Mouse (Mus musculus) WW6 (cell line): Measurements from ENCODE around the gene Pde4c.

ENCODE experiments used
- DNase-seq: peaks from one replicate; pipeline ENCODE4 v3.0.0-alpha.2; 2013; ENCODE audit warnings: low read depth, low spot score

The Pde4c gene

DNA sequence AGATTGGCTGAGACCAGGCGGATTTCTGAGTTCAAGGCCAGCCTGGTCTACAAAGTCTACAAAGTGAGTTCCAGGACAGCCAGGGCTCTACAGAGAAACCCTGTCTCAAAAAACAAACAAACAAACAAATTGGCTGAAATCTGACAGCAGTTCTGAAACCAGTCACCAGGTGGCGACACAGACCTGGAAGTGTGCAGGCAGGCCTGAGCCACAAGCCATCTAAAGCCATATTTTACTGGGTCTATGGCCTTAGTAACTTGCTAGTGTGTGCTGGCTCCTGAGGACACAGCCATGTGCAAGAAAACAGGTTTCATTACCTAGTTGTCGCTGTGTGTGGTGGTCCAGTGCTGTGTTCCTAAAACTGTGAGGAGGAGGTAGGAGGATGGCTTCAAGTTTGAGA is 2.8 kb upstream of the Pde4c start:
- DNase-seq: no peak

DNA sequence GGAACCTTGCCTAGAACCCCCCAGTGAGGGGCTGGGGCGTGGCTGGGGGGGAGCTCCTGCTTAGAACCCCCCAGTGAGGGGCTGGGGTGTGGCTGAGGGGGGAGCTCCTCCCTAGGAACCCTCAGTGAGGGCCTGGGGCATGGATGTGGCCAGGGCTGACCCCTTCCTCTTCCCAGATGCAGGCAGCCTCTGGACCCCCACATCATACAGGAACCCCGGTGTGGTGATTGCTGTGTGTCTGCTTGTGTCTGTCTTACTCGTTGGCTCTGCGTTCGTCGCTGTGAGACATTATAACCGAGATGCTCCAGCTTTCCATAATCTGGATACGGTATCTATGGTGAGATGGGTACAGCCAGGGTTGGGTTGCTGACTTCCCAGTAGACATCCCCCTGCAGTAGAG is 1.9 kb upstream of the Pde4c start:
- DNase-seq: no peak

DNA sequence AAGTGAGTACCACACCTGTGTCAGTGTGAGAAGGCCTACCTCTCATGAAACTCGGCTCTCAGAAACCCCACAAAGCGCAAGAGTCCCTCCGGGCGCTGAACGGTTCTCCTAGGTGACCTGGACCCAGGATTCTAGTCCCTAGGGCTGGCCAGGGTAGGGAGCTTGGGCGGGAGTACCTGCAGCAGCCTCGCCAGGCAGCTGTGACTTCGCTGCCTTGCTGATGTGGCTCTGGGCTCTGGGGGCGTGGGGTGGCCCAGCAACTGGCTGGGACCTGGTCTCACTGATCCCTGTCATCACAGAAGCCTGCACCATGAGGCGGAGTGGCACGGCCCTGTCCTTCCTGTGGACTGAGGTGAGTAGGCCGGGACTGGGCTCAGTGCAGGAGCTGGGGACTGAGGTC is 696 bp downstream of the Pde4c start:
- DNase-seq: no peak

DNA sequence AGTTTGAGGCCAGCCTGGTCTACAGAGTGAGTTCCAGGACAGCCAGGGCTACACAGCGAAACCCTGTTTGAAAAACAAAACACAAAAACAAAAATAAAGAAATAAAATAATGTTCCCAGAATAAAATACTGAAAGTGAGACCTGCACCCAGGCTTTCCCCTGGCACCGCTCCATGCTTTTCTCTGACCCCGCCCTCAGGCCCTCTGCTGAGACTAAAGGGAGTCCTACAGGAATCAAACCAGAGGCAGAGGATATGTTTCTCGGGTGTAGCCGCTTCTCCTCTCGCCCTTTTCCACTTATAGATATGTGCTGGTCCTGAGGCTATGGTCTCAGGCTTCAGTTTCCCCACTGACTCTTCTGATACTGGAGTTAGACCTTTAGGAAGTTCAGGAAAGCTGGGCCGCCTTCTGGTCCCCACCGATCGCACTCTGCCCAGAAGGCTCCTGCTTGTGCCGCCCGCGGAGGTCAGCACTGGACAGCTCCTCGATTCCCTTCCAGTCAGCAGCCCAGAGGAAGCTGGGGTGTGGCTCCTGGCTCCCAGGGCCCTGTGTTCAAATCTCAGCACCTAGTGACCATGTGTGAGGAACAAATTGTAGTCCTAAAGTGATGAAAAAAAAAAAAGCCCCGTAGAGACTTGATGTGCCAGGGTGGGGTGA is 2.4 kb downstream of the Pde4c start:
- no peak for DNase-seq

DNA sequence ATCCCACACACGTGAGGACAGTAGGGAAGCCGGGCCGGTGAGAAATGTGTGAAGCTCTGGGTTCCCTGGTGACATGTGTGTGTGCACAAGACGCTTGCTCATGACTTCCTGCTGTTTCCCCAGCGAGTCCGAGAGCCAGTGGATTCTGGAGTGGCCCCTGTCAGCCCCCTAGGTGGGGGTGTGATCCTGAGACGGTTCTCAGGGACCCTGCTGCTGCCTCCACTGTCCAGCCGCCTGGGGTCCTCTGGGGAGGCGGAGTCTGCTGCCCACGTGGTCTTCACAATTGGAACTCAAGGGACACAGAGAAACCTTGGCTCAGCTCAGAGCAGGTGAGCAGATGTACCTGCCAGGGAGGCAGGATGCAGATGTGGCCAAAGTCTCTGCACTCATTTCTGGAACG is 3.2 kb downstream of the Pde4c start:
- DNase-seq: no peak

DNA sequence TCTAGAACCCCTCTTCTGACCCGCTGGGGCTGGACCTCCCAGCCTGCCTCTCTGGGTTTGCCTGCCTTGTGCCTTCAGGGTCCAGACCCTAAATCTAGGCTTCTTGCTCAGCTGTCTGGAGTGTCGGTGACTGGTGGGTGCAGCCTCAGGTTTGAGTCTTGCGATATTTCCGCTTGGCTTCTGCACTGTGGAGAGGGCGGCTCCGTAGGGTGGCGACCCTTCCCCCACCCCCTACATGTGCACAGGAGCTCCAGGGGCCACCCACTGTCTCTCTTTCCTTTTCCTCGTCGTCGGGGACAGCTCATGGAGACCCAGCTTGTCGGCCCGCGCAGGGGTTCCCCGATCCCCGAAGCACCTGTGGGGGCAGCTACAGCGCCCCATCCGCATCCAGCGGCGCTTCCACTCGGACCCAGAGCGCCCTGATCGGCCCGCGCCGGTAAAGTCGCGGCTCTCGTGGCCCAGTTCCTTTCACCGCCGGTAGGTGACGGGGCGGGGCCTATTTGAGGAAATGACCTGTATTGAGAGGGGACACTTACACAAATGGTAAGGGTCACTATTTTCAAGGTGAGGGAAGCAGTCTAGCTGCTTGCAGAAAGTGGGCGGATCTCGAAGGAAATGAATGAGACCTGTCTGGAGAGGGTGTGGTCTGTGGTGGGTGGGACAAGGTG is 6.4 kb downstream of the Pde4c start:
- DNase-seq: no peak

DNA sequence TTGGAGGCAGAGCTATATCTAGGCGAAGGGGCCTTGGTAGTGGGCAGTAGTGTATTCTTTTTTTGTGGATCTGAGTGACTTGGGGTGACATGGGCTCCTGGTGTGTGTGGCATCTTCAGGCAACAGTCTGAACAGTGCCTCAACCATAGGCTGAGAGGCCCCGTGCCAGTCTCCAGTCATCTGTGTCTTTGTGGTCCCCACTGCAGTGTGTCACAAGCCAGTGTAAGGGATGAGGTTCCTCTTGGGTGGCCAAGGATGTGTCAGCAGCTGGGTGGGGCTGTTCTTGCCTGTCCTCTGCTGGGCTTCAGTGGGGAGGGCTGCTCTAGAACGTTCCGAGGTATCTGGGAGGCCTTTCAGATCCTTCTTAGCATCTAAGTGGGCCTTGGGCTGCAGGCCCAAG is 7.4 kb downstream of the Pde4c start:
- DNase-seq: no peak

DNA sequence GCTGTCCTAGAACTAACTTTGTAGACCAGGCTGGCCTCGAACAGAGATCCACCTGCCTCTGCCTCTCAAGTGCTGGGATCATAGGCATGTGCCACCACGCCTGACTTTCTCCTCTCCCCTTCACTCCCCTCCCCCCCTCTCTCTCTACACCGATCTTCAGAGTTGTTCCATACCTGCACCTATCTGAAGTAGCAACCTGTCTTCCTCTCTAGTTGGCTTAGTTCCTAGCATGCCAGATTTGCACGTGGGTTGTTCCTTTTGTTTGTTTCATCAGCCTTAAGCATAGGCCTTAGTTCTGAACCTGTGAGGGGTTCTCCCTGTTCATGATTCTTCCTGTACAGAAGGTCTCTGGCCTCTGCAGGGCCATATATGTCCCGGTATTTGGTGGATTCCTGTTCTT is 14.2 kb downstream of the Pde4c start:
- no peak for DNase-seq

DNA sequence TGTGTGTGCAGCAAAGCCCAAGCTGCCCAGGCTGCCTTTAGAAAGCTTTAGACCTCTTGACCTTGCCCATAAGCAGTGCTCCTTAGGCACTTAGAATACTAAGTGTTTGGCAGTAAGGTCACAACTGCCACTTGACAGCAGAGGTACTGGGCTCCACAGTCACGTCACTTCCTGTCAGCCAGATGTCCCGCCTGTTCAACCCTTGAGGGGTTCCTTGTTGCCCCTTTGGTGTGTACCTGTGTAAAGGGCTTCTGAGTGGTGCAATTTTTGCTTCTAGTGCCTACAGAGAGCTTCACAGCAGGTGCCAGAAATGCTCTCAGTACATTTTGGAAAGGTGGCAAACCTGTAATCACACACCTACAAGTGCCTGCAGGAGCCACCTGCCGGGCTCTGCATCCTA is 14.7 kb downstream of the Pde4c start:
- no peak for DNase-seq

DNA sequence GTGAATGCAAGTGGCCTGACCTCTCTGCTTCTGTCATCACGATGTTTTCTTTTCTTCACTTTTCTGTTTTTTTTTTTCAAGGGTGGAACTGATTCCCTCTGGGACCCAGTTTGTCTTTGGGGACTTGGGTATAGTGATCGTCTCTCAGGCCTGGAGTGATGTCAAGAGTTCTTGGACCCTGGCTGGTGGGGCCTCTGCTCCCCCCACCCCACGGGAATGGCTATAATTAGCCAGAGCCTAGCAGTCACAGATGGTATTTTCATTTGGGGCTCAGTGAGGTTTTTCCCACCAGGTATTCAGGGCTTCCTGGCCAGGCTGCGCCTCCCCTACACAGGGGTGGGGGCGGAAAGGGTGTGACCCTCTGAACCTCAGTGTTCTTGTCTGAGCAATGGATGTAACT is 18.1 kb downstream of the Pde4c start:
- no peak for DNase-seq

DNA sequence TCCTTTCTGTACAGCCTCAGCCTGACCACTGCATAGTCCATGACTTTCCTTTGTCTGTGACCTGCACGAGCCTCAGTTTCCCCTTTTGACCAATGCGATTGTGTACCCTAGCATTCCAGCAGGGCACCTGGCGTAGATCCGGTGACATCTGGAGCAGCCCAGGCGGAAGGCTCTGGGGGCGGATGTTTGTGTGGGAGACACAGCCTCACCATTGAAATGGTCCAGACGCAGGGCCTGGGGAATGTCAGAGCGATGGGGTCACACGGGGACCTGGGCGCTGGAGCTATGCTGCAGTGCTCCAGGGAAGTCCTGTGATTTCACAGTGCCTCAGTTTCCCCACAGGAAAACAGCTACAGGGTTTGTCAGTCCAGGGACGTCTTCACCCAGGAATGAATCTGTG is 18.7 kb downstream of the Pde4c start:
- no peak for DNase-seq

DNA sequence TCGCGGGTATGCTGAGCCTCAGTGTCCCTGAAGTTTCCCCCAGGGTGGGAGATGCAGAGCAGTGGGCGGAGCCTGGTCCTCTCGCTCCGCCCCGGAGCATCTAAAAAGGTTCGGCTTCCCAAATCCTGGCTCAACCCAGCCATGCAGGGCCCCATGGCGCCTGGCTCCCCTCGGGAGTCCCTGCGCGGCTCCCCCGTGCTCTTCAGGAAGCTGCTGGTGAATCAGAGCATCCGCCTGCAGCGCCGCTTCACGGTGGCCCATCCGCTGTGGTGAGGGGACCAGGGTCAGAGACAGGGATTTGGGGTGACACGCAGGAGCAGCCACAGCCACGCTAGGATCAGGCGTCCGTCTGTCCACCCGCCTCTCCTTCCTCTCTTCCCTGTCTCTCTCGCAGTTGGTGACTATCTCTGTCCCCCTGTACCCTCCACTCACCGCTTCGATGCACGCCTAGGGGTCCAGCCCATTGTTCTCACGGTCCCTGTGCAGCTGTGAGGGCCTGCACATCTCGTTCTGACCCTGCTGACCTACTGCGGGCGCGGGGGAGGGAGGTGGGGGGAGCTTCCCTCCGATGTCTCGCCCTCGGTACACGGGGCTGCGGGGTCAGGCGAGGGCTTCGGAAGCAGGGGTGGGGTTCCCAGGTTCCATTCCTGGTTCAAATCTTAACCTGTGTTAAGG is 19.6 kb downstream of the Pde4c start:
- no peak for DNase-seq

DNA sequence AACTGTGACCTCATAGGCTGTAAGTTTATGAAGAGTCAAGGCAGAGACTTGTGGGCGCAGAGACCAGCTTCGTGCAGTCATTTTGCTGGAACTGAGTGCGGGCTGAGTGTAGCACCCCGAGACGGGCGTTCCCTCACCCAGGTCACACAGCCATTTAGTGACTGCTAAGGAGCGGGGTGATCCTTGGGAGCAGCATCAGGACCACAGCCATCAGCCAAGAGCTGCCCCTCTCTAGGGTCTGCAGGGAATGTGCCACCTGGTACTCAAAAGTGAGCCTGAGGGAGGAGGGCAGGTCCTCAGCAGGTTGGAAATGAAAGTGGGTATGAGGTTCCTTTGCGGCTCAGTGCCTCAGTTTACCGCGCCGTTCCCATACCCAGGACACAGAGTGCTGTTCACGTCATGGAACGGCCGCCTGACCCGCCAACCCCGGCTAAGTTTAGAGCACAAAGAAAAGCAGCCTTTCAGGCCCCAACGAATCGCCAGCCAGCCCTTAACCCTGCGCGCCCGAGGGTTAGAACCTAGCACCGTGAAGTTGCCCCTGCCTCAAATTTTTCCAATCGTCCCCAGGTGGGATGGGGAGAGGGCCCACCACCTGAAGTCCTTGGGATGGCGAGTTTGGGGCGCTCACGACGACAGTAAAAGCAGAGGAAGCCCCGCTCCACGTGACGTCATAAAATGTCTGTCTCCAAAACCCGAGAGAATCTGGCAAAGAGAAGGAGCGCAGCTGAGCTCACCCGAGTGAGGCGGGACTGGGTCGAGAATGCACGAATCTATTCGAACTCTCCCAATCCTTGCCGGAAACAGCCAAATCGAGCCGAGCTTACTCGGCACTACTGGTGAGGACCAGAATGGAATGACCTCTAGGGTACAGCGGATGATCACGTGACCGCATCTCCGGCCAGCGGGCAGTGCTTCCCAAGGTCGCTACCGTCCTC is 20.4 kb downstream of the Pde4c start:
- DNase-seq: no peak

DNA sequence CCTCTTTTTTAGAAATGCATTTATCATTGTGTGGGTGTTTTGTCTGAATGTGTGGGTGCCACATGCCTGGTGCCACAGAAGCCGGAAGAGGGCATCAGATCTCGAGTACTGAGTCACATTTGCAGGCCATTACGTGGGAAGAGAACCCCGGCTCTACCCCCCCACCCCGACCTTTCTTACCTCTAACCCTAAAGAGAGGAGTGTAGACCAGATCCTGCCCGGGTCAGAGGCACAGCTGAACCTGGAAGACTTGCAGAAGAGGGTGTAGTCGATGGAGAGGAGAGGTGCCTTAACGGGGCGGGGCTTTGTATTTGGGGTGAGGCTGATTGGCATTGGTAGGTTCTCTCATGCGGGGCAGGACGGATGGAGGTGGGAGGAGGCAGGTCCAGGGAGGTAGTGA is 21.3 kb downstream of the Pde4c start:
- no peak for DNase-seq

DNA sequence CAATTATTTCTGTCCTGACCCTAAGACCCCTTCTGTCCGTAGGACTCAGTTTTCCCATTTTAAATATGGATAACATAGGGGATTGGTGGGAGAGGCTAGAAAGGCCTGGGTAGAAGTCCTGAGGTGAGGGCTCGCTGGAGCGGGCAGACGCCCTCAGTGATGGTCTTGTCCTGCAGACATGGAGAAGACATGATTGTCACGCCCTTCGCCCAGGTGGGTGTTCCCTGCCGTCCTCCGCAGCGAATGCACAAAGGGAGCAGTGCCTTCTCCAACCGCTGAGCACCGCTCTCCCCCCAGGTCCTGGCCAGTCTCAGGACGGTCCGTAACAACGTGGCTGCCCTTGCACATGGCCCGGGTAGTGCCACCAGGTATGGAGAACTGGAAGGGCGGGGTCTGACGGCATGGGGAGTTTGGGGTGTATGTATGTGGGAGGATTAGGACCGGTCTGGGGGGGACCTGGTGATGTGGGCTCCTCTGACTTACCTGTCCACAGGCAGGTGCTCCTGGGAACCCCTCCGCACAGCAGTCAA is 22.2 kb downstream of the Pde4c start:
- no peak for DNase-seq

DNA sequence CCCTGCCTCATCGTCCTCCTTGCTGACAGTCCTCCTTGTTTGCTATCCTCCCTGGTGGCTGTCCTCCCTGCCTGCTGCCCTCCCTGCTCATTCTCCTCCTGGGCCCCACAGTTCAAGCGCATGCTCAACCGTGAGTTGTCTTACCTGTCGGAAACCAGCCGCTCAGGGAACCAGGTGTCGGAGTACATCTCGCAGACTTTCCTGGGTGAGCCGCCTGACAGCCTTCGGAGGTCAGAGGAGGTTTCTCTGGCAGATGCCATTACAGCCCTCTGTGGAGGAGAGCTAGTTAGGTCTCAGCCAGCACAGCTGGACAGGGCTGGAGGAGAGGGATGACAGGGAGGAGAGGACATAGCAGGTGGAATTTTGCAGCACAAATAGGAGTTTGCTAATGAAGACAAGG is 23.2 kb downstream of the Pde4c start:
- DNase-seq: no peak

DNA sequence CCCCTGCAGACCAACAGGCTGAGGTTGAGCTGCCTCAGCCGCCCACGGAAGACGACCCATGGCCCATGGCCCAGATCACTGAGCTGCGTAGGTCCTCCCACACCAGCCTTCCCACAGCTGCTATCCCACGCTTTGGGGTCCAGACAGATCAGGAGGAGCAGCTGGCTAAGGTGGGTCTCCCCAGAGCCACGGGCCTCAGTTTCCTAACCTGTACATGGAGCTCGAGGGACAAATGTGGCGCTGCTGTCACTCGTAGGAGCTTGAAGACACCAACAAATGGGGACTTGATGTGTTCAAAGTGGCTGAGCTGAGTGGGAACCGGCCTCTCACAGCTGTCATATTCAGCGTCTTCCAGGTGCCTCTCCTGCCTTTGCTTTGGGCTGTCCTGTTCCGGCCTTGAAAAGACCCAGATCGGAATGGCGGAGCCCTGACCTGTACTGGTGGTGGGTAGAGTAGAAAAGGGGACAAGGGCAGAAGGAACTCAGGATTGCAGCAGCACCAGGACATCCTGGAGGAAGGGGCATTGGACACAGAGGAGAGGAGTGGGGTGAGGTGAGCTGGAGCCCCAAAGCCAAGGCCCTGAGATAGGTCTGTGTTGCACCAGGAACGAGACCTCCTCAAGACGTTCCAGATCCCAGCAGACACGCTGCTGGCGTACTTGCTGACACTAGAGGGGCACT is 23.8 kb downstream of the Pde4c start:
- no peak for DNase-seq

DNA sequence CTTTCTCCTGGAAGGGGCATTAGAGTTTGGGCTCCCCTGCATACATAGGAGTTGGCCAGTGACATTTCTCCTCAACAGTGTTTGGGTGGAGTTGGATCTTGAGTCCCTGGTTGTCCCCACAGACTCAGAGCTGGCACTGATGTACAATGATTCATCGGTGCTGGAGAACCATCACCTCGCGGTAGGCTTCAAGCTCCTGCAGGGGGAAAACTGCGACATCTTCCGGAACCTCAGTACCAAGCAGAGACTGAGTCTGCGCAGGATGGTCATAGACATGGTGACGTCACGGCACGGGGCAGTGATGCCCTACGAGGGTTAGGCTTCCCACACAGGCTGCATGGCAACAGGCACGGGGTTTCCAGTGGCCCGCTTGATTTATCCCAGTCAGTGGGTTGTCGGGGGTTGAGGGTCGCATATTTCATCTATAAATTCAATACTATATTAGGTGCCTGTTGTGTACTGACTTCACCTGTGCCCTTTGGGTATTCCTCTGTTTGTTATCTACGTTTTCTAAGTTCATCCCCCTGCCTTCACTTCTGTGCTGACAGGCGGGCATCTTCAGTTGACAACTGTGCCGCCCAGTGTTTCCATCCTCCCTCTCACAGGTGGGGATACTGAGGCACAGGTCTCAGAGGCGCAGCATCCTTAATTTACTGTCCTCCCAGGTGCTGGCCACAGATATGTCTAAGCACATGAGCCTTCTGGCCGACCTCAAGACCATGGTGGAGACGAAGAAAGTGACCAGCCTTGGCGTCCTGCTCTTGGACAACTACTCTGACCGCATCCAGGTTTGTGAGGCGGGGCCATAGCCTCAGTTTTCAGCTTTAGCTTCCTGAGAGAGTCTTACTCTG is 25.0 kb downstream of the Pde4c start:
- DNase-seq: no peak

DNA sequence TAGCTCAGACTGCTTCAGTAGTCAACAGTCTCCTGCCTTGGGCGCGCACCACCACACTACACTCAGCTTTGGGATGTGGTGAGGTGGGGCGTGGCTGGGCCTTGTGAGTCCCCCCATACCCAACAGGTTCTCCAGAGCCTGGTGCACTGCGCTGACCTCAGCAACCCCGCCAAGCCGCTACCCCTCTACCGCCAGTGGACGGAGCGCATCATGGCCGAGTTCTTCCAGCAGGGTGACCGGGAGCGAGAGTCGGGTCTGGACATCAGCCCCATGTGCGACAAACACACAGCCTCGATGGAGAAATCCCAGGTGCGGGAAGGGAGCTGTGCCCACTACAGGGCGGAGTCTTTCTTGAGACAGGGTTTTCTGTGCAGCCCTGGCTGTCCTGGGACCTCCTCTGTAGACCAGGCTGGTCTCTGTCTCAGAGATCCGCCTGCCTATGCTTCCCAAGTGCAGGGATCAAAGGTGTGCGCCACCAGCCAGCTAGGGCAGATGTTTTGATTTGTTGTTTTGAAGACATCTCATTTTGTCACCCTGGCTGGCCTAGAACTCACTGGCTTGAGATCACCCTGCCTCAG is 25.7 kb downstream of the Pde4c start:
- DNase-seq: no peak

DNA sequence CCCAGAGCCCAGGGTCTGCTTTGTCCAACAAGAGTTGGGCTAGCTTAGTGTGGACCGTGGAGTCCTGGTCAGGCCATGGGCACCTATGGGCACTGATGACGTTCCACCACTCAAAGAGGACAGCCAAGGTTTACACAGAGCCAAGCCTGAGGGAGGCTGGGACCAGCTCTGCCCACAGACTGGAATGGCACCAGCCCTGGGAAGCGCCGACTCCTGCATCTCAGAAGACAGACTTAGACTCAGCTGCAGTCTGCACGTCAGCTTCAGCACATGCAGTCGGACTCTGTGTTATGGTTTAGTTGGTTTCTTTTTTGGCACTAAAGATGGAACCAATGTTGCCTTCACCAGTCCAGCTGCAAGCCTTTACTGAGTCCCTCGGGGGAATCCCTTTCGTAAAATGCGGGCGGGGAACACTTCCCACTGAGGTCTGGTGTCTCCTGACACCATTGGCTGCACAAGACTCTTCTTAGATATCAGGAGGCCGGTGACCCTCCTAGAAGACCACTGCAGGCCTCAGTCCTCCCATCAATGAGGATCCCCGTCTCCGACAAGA is 26.7 kb downstream of the Pde4c start:
- no peak for DNase-seq
